Mouse (Mus musculus): ENCODE results near the gene Negr1. TPM values are rescaled to one million over a fixed set of nuclear protein-coding genes. Genes with fewer than 3 reads are reported as not detected.

The Negr1 gene
- polyA plus RNA-seq, 1 experiment from 2014 or later: 5.9 TPM

- TF ChIP-seq CTCF (IDR thresholded peaks at IDR 0.05; ENCODE audit: low read depth): no peak
- Histone ChIP-seq H3K4me2 (ENCODE audit: low read length) (no peak overlapping the region), H3K9me3 (replicated peaks; ENCODE audit: low read length) (no peaks in the 10 kb centered on the region), H3K4me3 (replicated peaks; ENCODE audit: low read depth, low read length) (no peak overlapping the region), H3K4me1 (replicated peaks; ENCODE audit: insufficient read depth, low read length) (no peaks in the 10 kb centered on the region), H3K9ac (ENCODE audit: low read depth, low read length) (no peak overlapping the region), H3K27ac (no peak overlapping the region), H3K36me3 (ENCODE audit: insufficient read depth, low read length) (no peaks in the 10 kb centered on the region), H3K27me3 (ENCODE audit: insufficient read depth, low read length) (no peaks in the 10 kb centered on the region)
- no peak for ATAC-seq (replicated peaks; ENCODE audit: low FRiP score, low read depth)
- DNase-seq (ENCODE audit: low spot score): no peak
- WGBS: 81% methylated on average over 1 of the region's 1 CpGs
Measured at GRCm38 (mm10) chr3:157334169-157334568, 772.6 kb downstream of the Negr1 start.

DNA sequence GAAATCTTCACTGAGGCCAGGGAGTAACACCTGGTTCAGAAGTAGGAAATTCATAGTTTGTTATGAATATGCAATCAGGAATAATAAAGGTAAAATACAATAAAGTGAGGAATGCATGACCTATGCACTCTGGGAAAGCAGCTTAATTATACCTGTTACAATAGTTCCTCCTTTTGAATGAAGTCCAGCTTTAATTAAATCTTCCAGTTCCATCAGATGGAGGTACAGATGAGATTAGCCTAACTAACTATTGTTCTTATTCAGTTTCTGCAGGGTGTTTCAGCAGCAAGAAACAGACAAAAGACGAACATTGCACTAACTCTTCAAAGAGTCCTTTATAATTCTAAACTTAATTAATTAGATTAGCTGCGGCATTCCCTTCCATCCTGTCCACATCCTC, 787.9 kb downstream of the Negr1 start:
- ATAC-seq (replicated peaks; ENCODE audit: low FRiP score, low read depth) (no peak), DNase-seq (ENCODE audit: low spot score) (no peak)
- TF ChIP-seq CTCF (IDR thresholded peaks at IDR 0.05; ENCODE audit: low read depth): no peak
- Histone ChIP-seq H3K4me1 (replicated peaks; ENCODE audit: insufficient read depth, low read length) (no peaks in the 10 kb centered on the region), H3K27ac (no peak overlapping the region), H3K36me3 (ENCODE audit: insufficient read depth, low read length) (no peaks in the 10 kb centered on the region), H3K4me3 (replicated peaks; ENCODE audit: low read depth, low read length) (no peak overlapping the region), H3K4me2 (ENCODE audit: low read length) (no peak overlapping the region), H3K9me3 (replicated peaks; ENCODE audit: low read length) (no peaks in the 10 kb centered on the region), H3K27me3 (ENCODE audit: insufficient read depth, low read length) (no peaks in the 10 kb centered on the region), H3K9ac (ENCODE audit: low read depth, low read length) (no peak overlapping the region)
- 61% methylated on average over 2 of the region's 2 CpGs for WGBS

GRCm38 (mm10) chr3:157358905-157359304, 797.3 kb downstream of the Negr1 start:
- Histone ChIP-seq H3K9ac (ENCODE audit: low read depth, low read length) (no peak overlapping the region), H3K4me3 (replicated peaks; ENCODE audit: low read depth, low read length) (no peak overlapping the region), H3K4me2 (ENCODE audit: low read length) (no peak overlapping the region), H3K27me3 (ENCODE audit: insufficient read depth, low read length) (no peaks in the 10 kb centered on the region), H3K36me3 (ENCODE audit: insufficient read depth, low read length) (no peaks in the 10 kb centered on the region), H3K9me3 (replicated peaks; ENCODE audit: low read length) (no peaks in the 10 kb centered on the region), H3K27ac (no peak overlapping the region), H3K4me1 (replicated peaks; ENCODE audit: insufficient read depth, low read length) (no peaks in the 10 kb centered on the region)
- WGBS: 45% methylated on average over 3 of the region's 3 CpGs
- peak; percentile 74 for DNase-seq (ENCODE audit: low spot score)
- TF ChIP-seq CTCF (IDR thresholded peaks at IDR 0.05; ENCODE audit: low read depth): peak; percentile 48; the same call in 1 of the 2 replicates
- 0 out of 2 replicates have a peak, but pooled peaks have one; percentile 36 for ATAC-seq (replicated peaks; ENCODE audit: low FRiP score, low read depth)

DNA sequence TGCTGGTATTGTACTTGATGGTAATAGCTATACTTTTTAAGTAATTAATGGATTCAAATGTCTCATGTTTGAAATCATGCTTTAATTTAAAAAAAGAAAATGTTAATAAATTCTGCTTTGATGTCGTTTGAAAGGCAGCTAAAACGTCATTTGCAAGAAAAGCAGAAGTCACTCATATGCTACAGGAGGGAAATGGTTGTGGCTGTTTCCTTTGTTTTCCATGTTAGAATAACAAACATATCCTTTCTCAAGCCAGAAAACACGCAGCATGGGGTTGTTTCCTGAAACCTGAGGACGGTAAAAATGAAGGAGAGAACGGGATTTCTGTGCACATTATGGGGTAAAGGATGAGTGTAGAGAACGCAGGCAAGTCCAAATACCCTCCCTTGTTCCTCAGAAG, 798.2 kb downstream of the Negr1 start:
- no peak overlapping the region for H3K27ac ChIP-seq
- H3K4me3 ChIP-seq (replicated peaks; ENCODE audit: low read depth, low read length): no peak overlapping the region
- no peaks in the 10 kb centered on the region for H3K9me3 ChIP-seq (replicated peaks; ENCODE audit: low read length)
- no peak for ATAC-seq (replicated peaks; ENCODE audit: low FRiP score, low read depth)
- H3K36me3 ChIP-seq (ENCODE audit: insufficient read depth, low read length): no peaks in the 10 kb centered on the region
- 67% methylated on average over 6 of the region's 6 CpGs for WGBS
- no peaks in the 10 kb centered on the region for H3K27me3 ChIP-seq (ENCODE audit: insufficient read depth, low read length)
- H3K4me2 ChIP-seq (ENCODE audit: low read length): no peak overlapping the region
- no peak overlapping the region for H3K9ac ChIP-seq (ENCODE audit: low read depth, low read length)
- no peaks in the 10 kb centered on the region for H3K4me1 ChIP-seq (replicated peaks; ENCODE audit: insufficient read depth, low read length)
- TF ChIP-seq CTCF (IDR thresholded peaks at IDR 0.05; ENCODE audit: low read depth): no peak
- DNase-seq (ENCODE audit: low spot score): no peak
